Mouse (Mus musculus) heart, embryonic 13.5 days (tissue): Measurements from ENCODE around the gene Nr3c2. TPM values are rescaled to one million over a fixed set of nuclear protein-coding genes. Genes with fewer than 3 reads are reported as not detected.

Experiments used
- ATAC-seq: fragments of 200-750 bp; cut with Nextera tagmentation; 2 replicates; pipeline ENCODE4 v1.8.0; 2017; ENCODE audit warnings: moderate TSS enrichment; ENCODE audit not compliant: insufficient number of reproducible peaks, low FRiP score, low TSS enrichment; ENCODE audit errors: extremely low read depth
- H3K27ac ChIP-seq: fragments of 300-500 bp; sonication (generic); replicated peaks from 2 replicates; pipeline ENCODE4 v1.5.1; 2015; ENCODE audit warnings: moderate library complexity, mild to moderate bottlenecking, inconsistent platforms
- H3K27me3 ChIP-seq: fragments of 300-500 bp; sonication (generic); replicated peaks from 2 replicates; pipeline ENCODE4 v1.6.1; 2015; ENCODE audit warnings: mild to moderate bottlenecking, inconsistent platforms
- H3K36me3 ChIP-seq: fragments of 300-500 bp; sonication (generic); 2 replicates; pipeline ENCODE4 v1.6.1; 2015; ENCODE audit warnings: mild to moderate bottlenecking, inconsistent platforms
- H3K4me1 ChIP-seq: fragments of 300-500 bp; sonication (generic); 2 replicates; pipeline ENCODE4 v1.6.1; 2015; ENCODE audit warnings: inconsistent platforms
- H3K4me2 ChIP-seq: fragments of 300-500 bp; sonication (generic); 2 replicates; pipeline ENCODE4 v1.6.1; 2015; ENCODE audit warnings: inconsistent platforms, mild to moderate bottlenecking, moderate library complexity
- H3K4me3 ChIP-seq: fragments of 300-500 bp; sonication (generic); 2 replicates; pipeline ENCODE4 v1.5.1; 2015; ENCODE audit warnings: moderate library complexity, mild to moderate bottlenecking, inconsistent platforms
- H3K9ac ChIP-seq: fragments of 300-500 bp; sonication (generic); 2 replicates; pipeline ENCODE4 v1.6.1; 2015; ENCODE audit warnings: inconsistent platforms, mild to moderate bottlenecking, moderate library complexity
- H3K9me3 ChIP-seq: fragments of 300-500 bp; sonication (generic); 2 replicates; pipeline ENCODE4 v1.6.1; 2016; ENCODE audit warnings: inconsistent platforms
- WGBS: fragments of 180-500 bp; shearing (Covaris S2); methylation state at CpG from one replicate; pipeline ENCODE4 v1.1.7; 2015; ENCODE audit warnings: mixed read lengths; 5-methylcytosine and 5-hydroxymethylcytosine counted together
- polyA plus RNA-seq: library from polyadenylated mRNA; unstranded; fragments of >200 nt; fragmentation: Nextera tagmentation; extraction: Ambion mirVana; gene quantifications from 2 replicates; pipeline ENCODE4 v1.2.1, GENCODE M21; 2015

Gene Nr3c2
- polyA plus RNA-seq, 1 experiment from 2014 or later, result 3.2 TPM

DNA sequence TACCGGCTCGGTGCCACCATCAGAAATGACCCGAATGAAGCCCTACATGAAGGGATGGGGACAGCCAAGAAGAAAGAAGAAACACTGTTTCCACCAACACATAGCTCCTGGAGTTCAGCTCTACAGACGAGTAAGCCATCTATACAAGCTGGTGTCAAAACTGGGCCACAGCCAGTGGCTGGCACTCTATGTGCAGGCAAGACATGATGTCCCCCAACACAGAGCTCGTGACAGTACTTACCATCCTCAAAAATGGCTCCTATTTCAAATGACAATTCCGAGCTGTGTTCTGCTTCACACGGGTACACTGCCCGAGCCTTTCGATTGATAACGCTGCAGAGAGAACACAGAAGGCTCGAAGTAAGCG, 357.8 kb downstream of the Nr3c2 start:
- H3K27me3 ChIP-seq, result no peaks in the 10 kb centered on the region
- no peak overlapping the region for H3K9ac ChIP-seq
- peaks cover 66% of the 10 kb centered on the region for H3K36me3 ChIP-seq
- no peak overlapping the region for H3K27ac ChIP-seq
- H3K9me3 ChIP-seq, result no peaks in the 10 kb centered on the region
- H3K4me1 ChIP-seq, result peaks cover 8% of the 10 kb centered on the region
- no peak for ATAC-seq
- no peak overlapping the region for H3K4me3 ChIP-seq
- 84% methylated on average over 12 of the region's 12 CpGs for WGBS
- no peak overlapping the region for H3K4me2 ChIP-seq

DNA sequence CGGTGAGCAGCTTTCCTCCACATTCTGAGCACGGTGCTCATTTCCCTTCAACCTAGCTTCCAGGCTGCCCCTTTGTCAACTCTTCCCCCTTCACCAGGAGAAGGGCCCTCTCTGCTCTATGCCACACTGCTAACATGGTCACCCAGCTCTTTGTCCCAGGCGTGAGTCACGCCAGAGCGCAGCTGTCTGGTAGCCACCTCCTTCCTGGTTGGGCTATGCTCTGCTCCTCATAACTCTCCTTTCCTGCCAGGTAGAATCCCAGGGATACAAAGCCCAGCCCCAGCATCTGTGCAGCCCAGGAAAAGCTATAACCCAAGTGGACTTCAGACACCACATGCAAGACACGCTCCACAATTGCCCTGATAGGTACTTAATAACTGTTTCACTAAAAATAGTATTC, 362.0 kb downstream of the Nr3c2 start:
- Histone ChIP-seq H3K27me3 (no peaks in the 10 kb centered on the region), H3K4me3 (no peak overlapping the region), H3K36me3 (peaks cover 46% of the 10 kb centered on the region), H3K9me3 (no peaks in the 10 kb centered on the region), H3K4me2 (no peak overlapping the region), H3K27ac (no peak overlapping the region), H3K9ac (no peak overlapping the region), H3K4me1 (no peaks in the 10 kb centered on the region)
- 84% methylated on average over 6 of the region's 6 CpGs for WGBS
- ATAC-seq, result no peak

DNA sequence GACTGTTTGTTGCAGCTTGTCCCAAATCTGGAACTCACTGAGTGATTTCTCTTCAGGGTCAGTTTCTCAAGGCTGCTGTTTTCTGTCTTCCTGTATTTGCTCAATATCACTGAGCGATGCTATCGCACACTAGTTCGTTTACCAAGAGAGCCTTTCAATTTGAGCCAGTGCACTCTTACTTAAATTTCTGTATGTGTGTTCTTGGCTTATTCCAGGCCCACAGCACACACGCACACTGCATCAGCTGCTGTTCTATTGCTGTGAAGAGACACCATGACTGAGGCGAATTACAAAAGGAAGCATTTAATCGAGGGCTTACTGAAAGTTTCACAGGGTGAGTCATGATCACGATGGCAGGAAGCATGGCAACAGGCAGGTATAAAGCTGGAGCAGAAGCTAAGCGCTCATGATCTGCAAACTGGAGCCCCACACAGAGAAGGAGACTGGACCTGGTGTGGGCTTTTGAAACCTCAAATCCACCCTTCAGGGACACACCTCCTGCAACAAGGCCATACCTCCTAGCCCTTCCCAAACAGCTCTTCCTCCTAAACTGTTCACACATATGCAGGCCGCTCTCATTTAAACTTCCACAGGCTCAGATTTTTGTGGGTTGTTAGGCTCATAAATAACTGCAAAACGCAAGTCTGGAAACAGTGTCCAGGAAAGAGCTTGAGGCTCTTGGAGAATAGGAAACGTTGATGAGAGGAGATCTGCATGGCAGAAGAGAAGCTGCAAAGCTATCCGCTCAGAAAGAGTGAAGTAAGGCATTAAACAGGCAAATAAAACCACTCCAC, 363.2 kb downstream of the Nr3c2 start:
- 81% methylated on average over 12 of the region's 12 CpGs for WGBS
- no peak overlapping the region for H3K9ac ChIP-seq
- H3K27me3 ChIP-seq, result no peaks in the 10 kb centered on the region
- no peaks in the 10 kb centered on the region for H3K4me1 ChIP-seq
- H3K9me3 ChIP-seq, result no peaks in the 10 kb centered on the region
- H3K4me3 ChIP-seq, result no peak overlapping the region
- H3K27ac ChIP-seq, result no peak overlapping the region
- ATAC-seq, result no peak
- H3K36me3 ChIP-seq, result peaks cover 34% of the 10 kb centered on the region
- no peak overlapping the region for H3K4me2 ChIP-seq

DNA sequence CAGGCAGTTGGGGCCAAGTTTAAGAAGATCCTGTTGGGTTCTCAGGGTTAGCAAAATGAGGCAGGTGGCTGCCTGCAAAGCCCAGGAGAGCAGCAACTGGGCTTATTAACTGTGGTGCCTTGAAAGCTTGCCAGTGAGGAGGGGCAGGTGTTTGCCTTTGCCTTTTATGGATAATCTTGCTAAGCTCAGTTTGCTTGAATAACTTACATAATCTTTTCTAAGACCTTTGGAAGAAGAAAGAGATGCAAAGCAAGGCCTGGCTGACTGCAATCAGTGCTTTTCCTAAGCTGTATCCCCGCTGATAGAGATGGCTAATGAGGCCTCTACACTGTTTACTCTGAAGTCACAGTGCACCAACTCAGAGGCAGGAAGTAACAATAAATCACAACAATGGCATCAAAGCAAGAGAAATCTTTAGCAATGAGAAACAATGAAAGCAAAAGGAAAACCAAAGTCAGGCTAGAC, 368.7 kb downstream of the Nr3c2 start:
- H3K27me3 ChIP-seq, result no peaks in the 10 kb centered on the region
- no peak overlapping the region for H3K27ac ChIP-seq
- peaks cover 12% of the 10 kb centered on the region for H3K9me3 ChIP-seq
- ATAC-seq, result no peak
- H3K9ac ChIP-seq, result no peak overlapping the region
- no peak overlapping the region for H3K4me2 ChIP-seq
- peaks cover 40% of the 10 kb centered on the region for H3K36me3 ChIP-seq
- WGBS, result 73% methylated on average over 1 of the region's 1 CpGs
- no peaks in the 10 kb centered on the region for H3K4me1 ChIP-seq
- no peak overlapping the region for H3K4me3 ChIP-seq

DNA sequence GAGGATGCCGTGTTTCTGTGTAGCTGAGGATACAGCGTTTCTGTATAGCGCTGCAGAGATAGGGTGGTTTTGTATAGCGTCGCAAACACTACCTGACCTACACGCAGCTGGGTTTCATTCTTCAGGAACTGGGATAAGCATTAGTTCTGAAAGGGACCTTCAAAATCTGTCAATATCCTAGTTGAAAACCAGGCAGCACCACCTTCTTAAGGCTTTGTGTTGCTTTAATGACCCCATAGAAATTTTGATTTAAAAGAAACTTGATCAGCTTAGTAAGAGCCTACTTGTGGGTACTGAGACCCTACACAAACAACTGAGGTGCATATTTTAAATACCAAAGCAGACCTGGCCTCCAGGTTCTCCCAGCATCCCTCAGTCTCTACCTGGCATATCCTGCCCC, 372.9 kb downstream of the Nr3c2 start:
- H3K4me1 ChIP-seq, result peaks cover 8% of the 10 kb centered on the region
- WGBS, result 90% methylated on average over 6 of the region's 6 CpGs
- no peak overlapping the region for H3K27ac ChIP-seq
- H3K36me3 ChIP-seq, result peaks cover 48% of the 10 kb centered on the region
- H3K9me3 ChIP-seq, result peaks cover 12% of the 10 kb centered on the region
- no peak overlapping the region for H3K4me3 ChIP-seq
- no peak for ATAC-seq
- no peak overlapping the region for H3K4me2 ChIP-seq
- no peaks in the 10 kb centered on the region for H3K27me3 ChIP-seq
- H3K9ac ChIP-seq, result no peak overlapping the region

DNA sequence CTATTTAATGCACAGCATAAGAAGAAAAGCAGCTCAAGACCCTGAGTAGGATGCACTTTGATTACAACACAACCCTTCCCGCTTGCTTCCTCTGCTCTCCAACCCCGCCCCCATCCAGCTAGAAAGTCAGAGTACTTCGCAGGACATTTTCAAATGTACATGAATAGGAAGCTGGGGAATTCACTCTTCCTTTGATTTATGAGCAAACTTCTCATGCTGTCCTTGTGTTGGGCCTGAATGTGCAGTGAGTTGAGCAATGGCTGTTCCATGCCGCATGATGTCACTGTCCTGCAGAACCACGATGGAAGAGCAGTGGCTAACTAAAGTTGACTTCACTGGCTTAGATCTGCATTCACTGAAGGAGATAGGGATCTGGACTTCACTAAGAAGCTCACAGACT, 376.3 kb downstream of the Nr3c2 start:
- no peak overlapping the region for H3K9ac ChIP-seq
- H3K4me2 ChIP-seq, result no peak overlapping the region
- H3K4me3 ChIP-seq, result no peak overlapping the region
- no peaks in the 10 kb centered on the region for H3K27me3 ChIP-seq
- peaks cover 15% of the 10 kb centered on the region for H3K4me1 ChIP-seq
- 83% methylated on average over 5 of the region's 5 CpGs for WGBS
- peaks cover 2% of the 10 kb centered on the region; the same call in 1 of the 2 replicates for H3K9me3 ChIP-seq
- no peak for ATAC-seq
- no peak overlapping the region for H3K27ac ChIP-seq
- H3K36me3 ChIP-seq, result peaks cover 30% of the 10 kb centered on the region

DNA sequence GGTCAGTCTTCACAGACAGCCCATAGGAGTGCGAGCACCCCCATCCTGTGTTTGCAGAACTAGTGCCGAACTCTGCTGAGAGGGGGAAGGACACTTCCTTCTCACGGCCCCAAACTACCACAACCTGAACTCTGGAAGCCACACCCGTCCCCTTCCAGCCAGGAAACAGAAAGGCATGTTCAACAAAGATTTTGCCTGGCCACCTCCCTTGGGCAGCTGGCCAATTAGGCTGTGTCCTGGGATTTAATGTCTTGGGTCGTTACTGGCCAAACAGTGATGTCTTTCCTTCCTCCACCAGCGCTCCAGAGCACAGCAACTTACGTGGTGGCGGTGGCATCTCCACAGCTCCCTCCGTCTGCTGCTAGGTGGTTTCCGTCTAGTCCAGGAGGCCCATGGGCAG, 377.6 kb downstream of the Nr3c2 start:
- ATAC-seq, result no peak
- Histone ChIP-seq H3K27ac (no peak overlapping the region), H3K4me1 (peaks cover 15% of the 10 kb centered on the region), H3K9ac (no peak overlapping the region), H3K27me3 (no peaks in the 10 kb centered on the region), H3K4me3 (no peak overlapping the region), H3K9me3 (no peaks in the 10 kb centered on the region), H3K4me2 (no peak overlapping the region), H3K36me3 (peaks cover 17% of the 10 kb centered on the region)
- WGBS, result 63% methylated on average over 10 of the region's 10 CpGs

DNA sequence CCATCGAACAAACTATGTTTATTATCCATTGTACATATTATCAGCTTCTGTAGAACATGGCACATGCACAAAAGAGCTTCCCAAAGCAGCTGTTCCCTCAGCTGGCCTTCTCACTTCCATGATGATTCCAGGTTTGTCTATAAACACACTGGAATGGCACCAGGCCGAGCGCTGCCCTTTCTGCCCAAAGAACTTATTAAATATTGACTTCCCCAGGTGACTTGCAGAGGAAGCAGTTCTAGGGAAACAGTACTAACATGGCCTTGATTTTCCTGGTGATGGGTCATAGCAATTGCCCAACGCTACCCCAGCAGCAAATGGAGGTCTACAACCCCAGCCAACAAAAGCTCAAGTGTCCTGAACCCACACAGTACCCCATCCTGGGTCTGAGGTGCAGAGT, 379.0 kb downstream of the Nr3c2 start:
- Histone ChIP-seq H3K27me3 (no peaks in the 10 kb centered on the region), H3K27ac (no peak overlapping the region), H3K9ac (no peak overlapping the region), H3K4me2 (no peak overlapping the region), H3K36me3 (peaks cover 14% of the 10 kb centered on the region; the same call in 1 of the 2 replicates), H3K4me1 (peaks cover 17% of the 10 kb centered on the region), H3K9me3 (no peaks in the 10 kb centered on the region), H3K4me3 (no peak overlapping the region)
- 93% methylated on average over 4 of the region's 4 CpGs for WGBS
- ATAC-seq, result no peak

DNA sequence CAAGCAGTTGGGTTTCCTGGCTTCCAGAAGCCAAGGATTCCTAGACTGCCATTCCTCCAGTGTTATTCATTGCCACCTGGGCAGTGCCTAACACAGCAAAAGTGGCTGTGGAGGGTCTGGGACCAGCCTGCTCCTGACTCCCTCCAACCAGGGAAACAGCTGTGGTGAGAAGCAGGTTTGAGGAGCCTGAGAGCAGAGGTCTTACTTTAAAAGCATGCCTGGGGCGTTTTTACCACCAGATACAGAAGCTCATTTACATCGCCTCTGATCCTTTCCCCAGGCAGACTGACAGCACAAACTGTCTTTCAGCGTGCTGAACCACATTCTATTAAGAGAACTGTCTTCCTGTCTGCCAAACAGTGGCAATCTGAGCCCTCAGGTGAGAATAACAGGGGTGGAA, 380.7 kb downstream of the Nr3c2 start:
- H3K9me3 ChIP-seq, result peaks cover 6% of the 10 kb centered on the region
- no peak overlapping the region for H3K9ac ChIP-seq
- 47% methylated on average over 3 of the region's 3 CpGs for WGBS
- peaks cover 19% of the 10 kb centered on the region for H3K36me3 ChIP-seq
- no peak for ATAC-seq
- peaks cover 20% of the 10 kb centered on the region for H3K4me1 ChIP-seq
- no peak overlapping the region for H3K27ac ChIP-seq
- H3K27me3 ChIP-seq, result no peaks in the 10 kb centered on the region
- no peak overlapping the region for H3K4me2 ChIP-seq
- H3K4me3 ChIP-seq, result no peak overlapping the region

DNA sequence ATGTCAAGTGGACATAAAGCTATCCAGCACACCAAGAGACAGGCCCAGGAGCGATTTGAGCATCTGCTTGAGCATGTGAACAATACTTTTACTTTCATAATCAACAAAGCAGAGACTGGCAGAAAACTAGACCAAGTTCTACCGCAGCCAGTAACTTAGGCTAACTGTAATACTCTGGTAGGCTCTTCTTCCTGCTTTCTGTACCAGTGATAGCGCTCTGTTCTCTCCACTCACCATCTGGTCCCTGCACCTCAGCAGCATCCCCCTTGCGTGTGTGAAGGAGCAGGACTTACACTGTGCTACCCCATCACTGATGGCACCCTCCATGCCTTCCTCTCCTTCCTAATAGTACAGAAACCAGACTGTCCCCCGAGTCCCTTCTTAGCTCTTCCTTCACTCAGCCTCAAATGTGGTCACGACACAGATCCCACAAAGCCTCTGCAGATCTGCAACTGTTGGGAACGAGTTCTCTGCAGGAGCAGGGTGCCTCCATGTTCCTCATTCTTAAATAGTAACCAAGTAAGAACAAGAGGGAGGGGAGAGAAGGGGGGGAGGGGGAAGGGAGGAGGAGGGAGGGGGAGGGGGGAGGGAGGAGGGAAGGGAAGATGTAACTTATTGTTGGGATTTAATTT, 383.5 kb downstream of the Nr3c2 start:
- H3K4me2 ChIP-seq, result no peak overlapping the region
- 78% methylated on average over 7 of the region's 7 CpGs for WGBS
- no peaks in the 10 kb centered on the region for H3K27me3 ChIP-seq
- H3K27ac ChIP-seq, result no peak overlapping the region
- ATAC-seq, result no peak
- H3K9ac ChIP-seq, result no peak overlapping the region
- H3K4me3 ChIP-seq, result no peak overlapping the region
- peaks cover 10% of the 10 kb centered on the region; the same call in 1 of the 2 replicates for H3K4me1 ChIP-seq
- H3K9me3 ChIP-seq, result peaks cover 10% of the 10 kb centered on the region
- H3K36me3 ChIP-seq, result peaks cover 6% of the 10 kb centered on the region; the same call in 1 of the 2 replicates

DNA sequence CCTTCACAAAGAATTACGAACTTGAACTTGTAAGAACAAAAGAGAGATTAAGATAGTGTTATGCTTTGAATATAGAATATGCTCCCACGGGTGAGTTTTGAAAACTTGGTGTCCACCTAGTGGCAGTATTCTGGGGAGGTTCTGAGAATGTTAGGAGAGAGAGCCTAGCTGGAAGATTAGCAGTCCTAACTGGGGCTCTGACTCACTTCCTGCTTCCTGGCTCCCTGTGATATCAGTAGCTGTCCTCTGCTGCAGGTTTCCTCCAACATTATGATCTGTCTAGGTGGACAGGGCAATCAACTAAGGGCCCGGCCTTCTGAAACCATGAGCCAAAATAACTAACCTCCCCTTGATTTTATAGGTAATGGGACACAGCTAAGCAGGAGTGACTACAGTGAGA, 385.2 kb downstream of the Nr3c2 start:
- Histone ChIP-seq H3K4me3 (no peak overlapping the region), H3K4me2 (no peak overlapping the region), H3K9me3 (peaks cover 10% of the 10 kb centered on the region), H3K36me3 (peaks cover 6% of the 10 kb centered on the region; the same call in 1 of the 2 replicates), H3K27ac (no peak overlapping the region), H3K27me3 (no peaks in the 10 kb centered on the region), H3K9ac (no peak overlapping the region), H3K4me1 (peaks cover 11% of the 10 kb centered on the region)
- ATAC-seq, result no peak
- 73% methylated on average over 3 of the region's 3 CpGs for WGBS

DNA sequence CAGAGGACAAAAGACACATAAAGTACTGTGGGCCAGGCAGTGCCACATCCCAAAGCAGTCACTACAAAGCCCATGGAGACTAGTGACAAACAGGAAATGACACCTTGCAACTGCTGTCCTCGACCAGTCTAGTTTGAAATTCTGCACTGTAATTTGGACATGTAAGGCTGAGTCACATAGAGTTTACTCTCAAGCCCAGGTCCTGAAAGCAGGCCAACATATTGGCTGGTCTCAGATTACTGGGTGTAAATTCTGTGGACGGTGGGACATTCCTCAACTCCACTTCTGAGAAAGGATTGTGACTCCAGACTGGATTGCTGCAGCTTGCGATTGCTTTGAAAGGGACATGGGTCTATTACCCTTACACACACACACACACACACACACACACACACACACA, 388.8 kb downstream of the Nr3c2 start:
- H3K36me3 ChIP-seq, result peaks cover 6% of the 10 kb centered on the region; the same call in 1 of the 2 replicates
- no peak overlapping the region for H3K4me2 ChIP-seq
- H3K9me3 ChIP-seq, result peaks cover 10% of the 10 kb centered on the region
- WGBS, result 46% methylated on average over 3 of the region's 3 CpGs
- H3K4me1 ChIP-seq, result peaks cover 12% of the 10 kb centered on the region
- no peak overlapping the region for H3K27ac ChIP-seq
- H3K9ac ChIP-seq, result no peak overlapping the region
- ATAC-seq, result no peak
- H3K27me3 ChIP-seq, result no peaks in the 10 kb centered on the region
- no peak overlapping the region for H3K4me3 ChIP-seq
